Mouse (Mus musculus) brain, adult 2 months (tissue): ENCODE measurements at regions not wholly inside any gene's neighbourhood (a gene's known extent, or its start where the extent isn't known, plus 50 kb on each side); places are given as distances from the start of the nearest gene placed in this dataset.

Experiments used
- DNase-seq: peaks from one replicate; pipeline ENCODE4 v3.0.0; 2011; ENCODE audit warnings: low read depth, low spot score

DNA sequence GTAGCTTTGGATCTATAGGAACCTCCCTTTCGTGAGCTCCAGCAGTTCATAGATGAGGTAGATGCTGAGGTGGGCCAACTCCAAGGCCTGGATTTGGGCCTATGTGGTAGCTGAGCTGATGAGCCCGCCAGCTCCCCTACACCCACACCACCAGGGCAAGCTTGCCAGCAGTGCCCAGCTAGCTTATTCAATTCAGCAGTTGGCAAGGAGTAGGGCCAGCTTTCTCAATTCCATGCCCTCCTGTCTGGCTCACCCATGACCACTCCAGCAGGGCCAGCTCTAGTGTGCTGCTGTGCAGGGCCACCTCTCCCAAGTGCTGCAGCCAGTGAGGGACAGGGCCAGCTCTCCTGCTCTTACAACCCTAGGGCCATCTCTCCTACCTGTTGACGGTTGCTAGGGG, 97.1 kb upstream of the Tbc1d2b start:
- no peak for DNase-seq

DNA sequence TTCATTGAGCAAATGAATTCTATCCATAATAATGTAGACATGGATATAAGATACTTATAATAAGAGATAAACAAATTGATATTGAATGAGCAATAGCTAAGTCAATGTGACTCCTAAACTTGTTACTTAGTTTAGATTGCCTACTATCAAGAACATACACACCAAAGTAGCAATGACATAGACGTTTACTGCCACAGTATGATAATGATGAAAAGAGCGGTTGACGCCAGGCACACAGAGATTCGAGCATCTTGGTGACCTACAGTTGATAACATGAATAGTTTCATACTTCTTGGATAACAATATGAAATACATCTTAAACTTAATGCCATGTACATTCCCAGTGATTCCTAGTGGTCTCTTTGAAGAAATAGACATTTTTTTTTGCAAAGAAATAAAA, 55.9 kb upstream of the Tbc1d2b start:
- no peak for DNase-seq
